Mouse (Mus musculus) heart, postnatal 0 days (tissue): ENCODE results near the gene Nsl1. TPM values are rescaled to one million over a fixed set of nuclear protein-coding genes. Genes with fewer than 3 reads are reported as not detected.
A peak's percentile ranks its signal among the peaks of the same experiment; 100 is the strongest.

ENCODE experiments used
- ATAC-seq: fragments of 200-750 bp; cut with Nextera tagmentation; 2 replicates; pipeline ENCODE4 v1.8.0; 2017; ENCODE audit warnings: low read depth, moderate number of reproducible peaks, moderate library complexity; ENCODE audit not compliant: insufficient read depth
- DNase-seq: peaks from one replicate; pipeline ENCODE4 v3.0.0-alpha.2; 2016; ENCODE audit warnings: low spot score
- H3K27ac ChIP-seq: fragments of 300-500 bp; sonication (generic); 2 replicates; pipeline ENCODE4 v1.5.1; 2014; ENCODE audit warnings: low read depth, mild to moderate bottlenecking
- H3K27me3 ChIP-seq: fragments of 300-500 bp; sonication (generic); 2 replicates; pipeline ENCODE4 v1.6.1; 2014; ENCODE audit warnings: low read length, mixed read lengths; ENCODE audit not compliant: control insufficient read depth, insufficient read depth
- H3K36me3 ChIP-seq: fragments of 300-500 bp; sonication (generic); replicated peaks from 2 replicates; pipeline ENCODE4 v1.6.1; 2014; ENCODE audit warnings: low read length, mixed read lengths; ENCODE audit not compliant: control insufficient read depth, insufficient read depth
- H3K4me1 ChIP-seq: fragments of 300-500 bp; sonication (generic); 2 replicates; pipeline ENCODE4 v1.6.1; 2014; ENCODE audit warnings: antibody characterized with exemption; ENCODE audit not compliant: control insufficient read depth, insufficient read depth
- H3K4me2 ChIP-seq: fragments of 300-500 bp; sonication (generic); 2 replicates; pipeline ENCODE4 v1.6.1; 2014; ENCODE audit warnings: low read depth, mild to moderate bottlenecking, low read length, moderate library complexity
- H3K4me3 ChIP-seq: fragments of 300-500 bp; sonication (generic); 2 replicates; pipeline ENCODE4 v1.5.1; 2014; ENCODE audit warnings: low read depth, low read length
- H3K9ac ChIP-seq: fragments of 300-500 bp; sonication (generic); replicated peaks from 2 replicates; pipeline ENCODE4 v1.6.1; 2014; ENCODE audit warnings: low read depth, low read length, mixed read lengths
- H3K9me3 ChIP-seq: fragments of 300-500 bp; sonication (generic); replicated peaks from 2 replicates; pipeline ENCODE4 v1.6.1; 2016; ENCODE audit warnings: low read length; ENCODE audit not compliant: control insufficient read depth
- CTCF ChIP-seq: IDR thresholded peaks from 2 replicates; pipeline ENCODE4 v1.5.1; 2016; ENCODE audit warnings: antibody characterized with exemption, control low read depth, low read depth
- EP300 ChIP-seq: IDR thresholded peaks from 2 replicates; pipeline ENCODE4 v1.6.1; 2016; ENCODE audit warnings: antibody characterized with exemption, low read depth
- WGBS: fragments of 180-500 bp; shearing (Covaris S2); extraction: QIAGEN DNeasy Blood & Tissue Kit; methylation state at CpG from one replicate; pipeline ENCODE4 v1.1.7; 2014; 5-methylcytosine and 5-hydroxymethylcytosine counted together
- polyA plus RNA-seq: library from polyadenylated mRNA; unstranded; fragments of >200 nt; fragmentation: Nextera tagmentation; extraction: Ambion mirVana; gene quantifications from 2 replicates; pipeline ENCODE4 v1.2.1, GENCODE M21; 2015
- total RNA-seq: library from RNA; depleted of rRNA; stranded (reverse); fragments of >200 nt; gene quantifications from 2 replicates; pipeline ENCODE4 v1.2.3, GENCODE M21; 2014; ENCODE audit warnings: low replicate concordance

The Nsl1 gene
- total and polyA plus RNA-seq, 2 experiments from 2014 or later = 3.0 to 3.5 TPM

GRCm38 (mm10) chr1:191075199-191075883, 12.5 kb downstream of the Nsl1 start:
- DNase-seq (peak; percentile 76), ATAC-seq (peak; percentile 78)
- Histone ChIP-seq H3K4me2 (peak overlapping the region; percentile 3; the same call in 1 of the 2 replicates), H3K4me3 (no peak overlapping the region), H3K27me3 (no peaks in the 10 kb centered on the region), H3K4me1 (no peaks in the 10 kb centered on the region), H3K9ac (no peak overlapping the region), H3K9me3 (no peaks in the 10 kb centered on the region), H3K27ac (peak overlapping the region; percentile 9), H3K36me3 (peaks cover 60% of the 10 kb centered on the region)
- WGBS = 39% methylated on average over 10 of the region's 10 CpGs
- TF ChIP-seq CTCF (peak; percentile 81), EP300 (no peak)

- no peak for ATAC-seq
- Histone ChIP-seq H3K9ac (no peak overlapping the region), H3K27ac (no peak overlapping the region), H3K27me3 (no peaks in the 10 kb centered on the region), H3K36me3 (peaks cover 26% of the 10 kb centered on the region), H3K9me3 (no peaks in the 10 kb centered on the region), H3K4me2 (no peak overlapping the region), H3K4me1 (no peaks in the 10 kb centered on the region), H3K4me3 (no peak overlapping the region)
- WGBS = 91% methylated on average over 8 of the region's 8 CpGs
- no peak for DNase-seq
- TF ChIP-seq CTCF = no peak
- no peak for TF ChIP-seq EP300
These were observed 20.4 kb downstream of the Nsl1 start for GRCm38 (mm10) chr1:191083230-191083629.

GRCm38 (mm10) chr1:191084951-191085559, 22.2 kb downstream of the Nsl1 start:
- Histone ChIP-seq H3K4me3 (no peak overlapping the region), H3K9ac (no peak overlapping the region), H3K4me2 (no peak overlapping the region), H3K4me1 (no peaks in the 10 kb centered on the region), H3K36me3 (peaks cover 22% of the 10 kb centered on the region), H3K9me3 (no peaks in the 10 kb centered on the region), H3K27me3 (no peaks in the 10 kb centered on the region), H3K27ac (no peak overlapping the region)
- no peak for ATAC-seq
- TF ChIP-seq CTCF (peak; percentile 56), EP300 (no peak)
- DNase-seq = no peak
- WGBS = 79% methylated on average over 5 of the region's 5 CpGs

GRCm38 (mm10) chr1:191085597-191085996, 22.8 kb downstream of the Nsl1 start:
- peaks cover 16% of the 10 kb centered on the region for H3K36me3 ChIP-seq
- no peak for TF ChIP-seq CTCF
- TF ChIP-seq EP300 = no peak
- no peaks in the 10 kb centered on the region for H3K27me3 ChIP-seq
- DNase-seq = no peak
- H3K4me3 ChIP-seq = no peak overlapping the region
- H3K4me2 ChIP-seq = no peak overlapping the region
- H3K4me1 ChIP-seq = no peaks in the 10 kb centered on the region
- no peak for ATAC-seq
- H3K27ac ChIP-seq = no peak overlapping the region
- 76% methylated on average over 12 of the region's 12 CpGs for WGBS
- no peak overlapping the region for H3K9ac ChIP-seq
- no peaks in the 10 kb centered on the region for H3K9me3 ChIP-seq

GRCm38 (mm10) chr1:191086304-191086878, 23.6 kb downstream of the Nsl1 start:
- no peak for ATAC-seq
- 80% methylated on average over 7 of the region's 7 CpGs for WGBS

More at GRCm38 (mm10) chr1:191086304-191086878, 23.6 kb downstream of the Nsl1 start:
- Histone ChIP-seq H3K4me3 (no peak overlapping the region), H3K27me3 (no peaks in the 10 kb centered on the region), H3K4me2 (no peak overlapping the region), H3K4me1 (no peaks in the 10 kb centered on the region), H3K9me3 (no peaks in the 10 kb centered on the region), H3K27ac (no peak overlapping the region), H3K9ac (no peak overlapping the region), H3K36me3 (peaks cover 12% of the 10 kb centered on the region)
- no peak for TF ChIP-seq EP300
- no peak for TF ChIP-seq CTCF
- DNase-seq = no peak
